In the genomic region with DNA sequence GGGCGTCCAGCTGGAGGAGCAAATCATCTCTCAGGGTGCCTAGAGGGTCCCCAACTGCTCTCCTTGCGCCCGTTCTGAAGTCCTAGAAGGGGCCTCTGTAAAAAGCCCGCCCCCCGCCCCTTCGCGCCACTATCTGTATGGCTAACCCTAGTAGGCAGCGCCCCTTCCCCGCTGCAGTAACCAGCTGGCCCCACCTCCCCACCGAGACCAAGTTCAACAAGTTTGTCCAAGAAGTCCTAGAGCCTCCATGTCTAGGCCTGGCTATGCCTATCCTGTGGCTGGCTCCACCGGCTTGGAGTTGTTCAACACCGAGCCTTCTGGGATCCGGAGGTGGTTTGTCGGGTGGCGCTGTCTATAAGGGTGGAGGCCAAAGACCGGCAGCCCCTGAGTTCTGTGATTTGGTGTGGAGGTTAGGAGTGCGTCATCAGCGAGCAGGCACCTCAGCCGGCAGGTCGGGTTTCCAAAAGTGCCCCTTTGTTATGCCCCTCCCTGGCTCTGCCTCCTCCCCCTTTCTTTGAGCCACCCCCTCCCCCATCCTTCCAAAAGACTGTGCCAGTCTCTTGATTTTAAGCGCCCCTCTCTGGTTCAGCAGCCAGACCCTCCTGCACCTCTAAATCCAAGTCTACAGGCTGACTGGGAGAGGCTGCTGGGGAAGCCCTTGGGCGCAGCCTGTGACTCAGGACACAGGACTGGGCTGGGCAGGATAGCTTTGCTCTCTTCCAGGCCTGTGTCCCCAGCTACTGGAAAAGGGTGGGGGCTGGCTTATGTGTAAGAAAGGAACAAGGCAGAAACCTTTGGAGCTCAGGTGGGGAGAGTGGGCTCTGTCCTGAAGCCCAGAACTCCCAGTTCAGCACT, we compare ENCODE assay signal across 8 mouse cellular contexts. TPM values are rescaled to one million over a fixed set of nuclear protein-coding genes. Genes with fewer than 3 reads are reported as not detected.
DNase-seq lines count a peak whose midpoint lies in the region; ATAC-seq and TF ChIP-seq lines count a peak whose summit lies in the region.

No protein-coding gene starts in this region.

- H3K36me3 ChIP-seq in heart, embryonic 10.5 days = peaks cover 16% of the 10 kb centered on the region
- peaks cover 4% of the 10 kb centered on the region; the same call in 1 of the 2 replicates for H3K36me3 ChIP-seq in limb, embryonic 11.5 days (ENCODE audit: control insufficient read depth, insufficient read depth, low read length)
- H3K36me3 ChIP-seq in myocyte (ENCODE audit: control insufficient read depth, insufficient read depth) = peaks cover 5% of the 10 kb centered on the region

- TF ChIP-seq POLR2A in myocyte (IDR thresholded peaks at IDR 0.05; ENCODE audit: insufficient read length, low read depth) = peak; percentile 26

- peak; percentile 80 for ATAC-seq in limb, embryonic 11.5 days (ENCODE audit: insufficient number of reproducible peaks, low FRiP score, low TSS enrichment, low read depth)

- H3K27me3 ChIP-seq in heart, embryonic 10.5 days (ENCODE audit: insufficient read depth, poor library complexity, severe bottlenecking) = peaks cover 47% of the 10 kb centered on the region
- H3K27me3 ChIP-seq in limb, embryonic 11.5 days (ENCODE audit: control insufficient read depth, insufficient read depth, low read length) = peaks cover 10% of the 10 kb centered on the region
- no peaks in the 10 kb centered on the region for H3K27me3 ChIP-seq in myocyte (ENCODE audit: control insufficient read depth, insufficient read depth, insufficient read length)

- DNase-seq in heart, embryonic 10.5 days (ENCODE audit: low spot score) = peak; percentile 87
- no peak for DNase-seq in heart, postnatal 25 days (ENCODE audit: low spot score)
- DNase-seq in MEL-GATA-1-ER (ENCODE audit: extremely low read depth, low read depth) = peak; percentile 46
- peak; percentile 79 for DNase-seq in embryo, embryonic 11 days
- peak; percentile 23 to 52 for DNase-seq in heart, postnatal 36 days
- peak; percentile 80 for DNase-seq in limb, embryonic 11.5 days (ENCODE audit: low spot score)
- no peak for DNase-seq in c-Kit-positive CD71-positive TER-119-positive erythroid progenitor cells, embryonic 14.5 days (ENCODE audit: low spot score)

- intact Hi-C loops in heart, postnatal 25 days (cut with DNase I) = no loop called here
- intact Hi-C loops in heart, postnatal 36 days (cut with DNase I) = loop anchor here (5.0 kb wide), 1 partner anchor 140 kb away; a partner anchor contains a TSS

- peak overlapping the region; percentile 85 for H3K27ac ChIP-seq in heart, embryonic 10.5 days
- peak overlapping the region; percentile 69 for H3K27ac ChIP-seq in limb, embryonic 11.5 days (replicated peaks; ENCODE audit: low read depth, low read length)

- peak overlapping the region; percentile 72 for H3K9ac ChIP-seq in limb, embryonic 11.5 days (ENCODE audit: low read length)

- H3K4me3 ChIP-seq in heart, embryonic 10.5 days = peak overlapping the region; percentile 75
- H3K4me3 ChIP-seq in limb, embryonic 11.5 days (ENCODE audit: low read depth, low read length) = peak overlapping the region; percentile 67
- H3K4me3 ChIP-seq in myocyte = peak overlapping the region; percentile 89

- H3K4me2 ChIP-seq in limb, embryonic 11.5 days (ENCODE audit: low read depth, severe bottlenecking) = peak overlapping the region; percentile 95
- peak overlapping the region; percentile 90 for H3K4me2 ChIP-seq in myocyte (ENCODE audit: low read depth)

- H3ac ChIP-seq in myocyte (ENCODE audit: control insufficient read depth, insufficient read length) = peak overlapping the region; percentile 42

- no peaks in the 10 kb centered on the region for H3K9me3 ChIP-seq in heart, embryonic 10.5 days
- no peaks in the 10 kb centered on the region for H3K9me3 ChIP-seq in limb, embryonic 11.5 days (ENCODE audit: control insufficient read depth, low read length)

- peaks cover 61% of the 10 kb centered on the region for H3K4me1 ChIP-seq in heart, embryonic 10.5 days
- peaks cover 27% of the 10 kb centered on the region for H3K4me1 ChIP-seq in limb, embryonic 11.5 days (ENCODE audit: control insufficient read depth, insufficient read depth, low read length)

- WGBS in heart, embryonic 10.5 days = under 1% methylated on average over 22 of the region's 22 CpGs
- 1% methylated on average over 22 of the region's 22 CpGs for WGBS in limb, embryonic 11.5 days

- peaks cover 15% of the 10 kb centered on the region for H3K79me2 ChIP-seq in myocyte (ENCODE audit: control insufficient read depth, insufficient read depth)

TF ChIP-seq in myocyte, 11 proteins besides CTCF, POLR2A, EP300 and RAD21:
- TF ChIP-seq SRF (IDR thresholded peaks at IDR 0.05; ENCODE audit: control insufficient read depth, insufficient read length, low read depth) (no peak), USF1 (IDR thresholded peaks at IDR 0.05; ENCODE audit: low read depth) (no peak), TCF3 (IDR thresholded peaks at IDR 0.05; ENCODE audit: insufficient read length, low read depth) (no peak), MYOD1 (IDR thresholded peaks at IDR 0.05; ENCODE audit: control insufficient read depth in 1 of 3, insufficient read length in 2 of 3, low read depth in 2 of 3) (no peak), REST (IDR thresholded peaks at IDR 0.05; ENCODE audit: insufficient read depth, insufficient read length) (no peak), TCF12 (IDR thresholded peaks at IDR 0.05; ENCODE audit: insufficient read depth, poor library complexity, severe bottlenecking) (no peak), CEBPB (IDR thresholded peaks at IDR 0.05; ENCODE audit: insufficient read depth, poor library complexity, severe bottlenecking) (no peak), E2F4 (IDR thresholded peaks at IDR 0.05; ENCODE audit: insufficient read depth) (no peak), MYOG (IDR thresholded peaks at IDR 0.05; ENCODE audit: control insufficient read depth in 1 of 3, insufficient read depth in 1 of 3, insufficient read length in 2 of 3, low read depth in 2 of 3) (no peak), POLR2AphosphoS2 (IDR thresholded peaks at IDR 0.05; ENCODE audit: insufficient read length, low read depth) (no peak), MAX (IDR thresholded peaks at IDR 0.05; ENCODE audit: low read depth) (no peak)

RNA-seq across cellular contexts. Expression of a gene that starts 1.6 kb away (rescaled TPM):
- polyA plus RNA-seq in heart, embryonic 10.5 days (2016; fragmentation: Nextera tagmentation; extraction: Ambion mirVana) = 26.0 and 27.4 TPM in 2 replicates
- 100 to 1,000 TPM; 133 to 138 TPM for total RNA-seq in heart, postnatal 25 days (2021)
- total RNA-seq in heart, postnatal 36 days (2021) = 100 to 1,000 TPM; 150 to 151 TPM
- 29.5 and 31.8 TPM in 2 replicates for polyA plus RNA-seq in limb, embryonic 11.5 days (2014; fragmentation: Nextera tagmentation; extraction: Ambion mirVana)
- 141 TPM for polyA plus RNA-seq in myocyte (2012; fragmentation: generic; extraction: Trizol)

RNA-seq across cellular contexts. Expression of a gene that starts 7.4 kb away (rescaled TPM):
- polyA plus RNA-seq in heart, embryonic 10.5 days (2016; fragmentation: Nextera tagmentation; extraction: Ambion mirVana) = 82.3 and 85.7 TPM in 2 replicates
- 10 to 100 TPM; 56.2 TPM for total RNA-seq in heart, postnatal 25 days (2021)
- total RNA-seq in heart, postnatal 36 days (2021) = 10 to 100 TPM; 57.1 to 60.9 TPM
- polyA plus RNA-seq in limb, embryonic 11.5 days (2014; fragmentation: Nextera tagmentation; extraction: Ambion mirVana) = 89.4 and 100 TPM in 2 replicates
- 60.4 TPM for polyA plus RNA-seq in myocyte (2012; fragmentation: generic; extraction: Trizol)

RNA-seq across cellular contexts. Expression of a gene that starts 20.6 kb away (rescaled TPM):
- 7.3 and 9.4 TPM in 2 replicates for polyA plus RNA-seq in heart, embryonic 10.5 days (2016; fragmentation: Nextera tagmentation; extraction: Ambion mirVana)
- 1 to 10 TPM; 2.9 to 3.1 TPM for total RNA-seq in heart, postnatal 25 days (2021)
- total RNA-seq in heart, postnatal 36 days (2021) = 1 to 10 TPM; 3.0 to 3.9 TPM
- polyA plus RNA-seq in limb, embryonic 11.5 days (2014; fragmentation: Nextera tagmentation; extraction: Ambion mirVana) = 16.3 and 18.5 TPM in 2 replicates
- polyA plus RNA-seq in myocyte (2012; fragmentation: generic; extraction: Trizol) = 2.0 TPM

RNA-seq across cellular contexts. Expression of a gene that starts 54.7 kb away (rescaled TPM):
- polyA plus RNA-seq in heart, embryonic 10.5 days (2016; fragmentation: Nextera tagmentation; extraction: Ambion mirVana) = 17.6 and 24.2 TPM in 2 replicates
- 10 to 100 TPM; 17.6 to 22.8 TPM for total RNA-seq in heart, postnatal 25 days (2021)
- total RNA-seq in heart, postnatal 36 days (2021) = 10 to 100 TPM; 18.0 to 19.5 TPM
- polyA plus RNA-seq in limb, embryonic 11.5 days (2014; fragmentation: Nextera tagmentation; extraction: Ambion mirVana) = 32.0 and 33.2 TPM in 2 replicates
- 16.9 TPM for polyA plus RNA-seq in myocyte (2012; fragmentation: generic; extraction: Trizol)

RNA-seq across cellular contexts. Expression of a gene that starts 54.7 kb away (rescaled TPM):
- polyA plus RNA-seq in heart, embryonic 10.5 days (2016; fragmentation: Nextera tagmentation; extraction: Ambion mirVana) = 1.9 and 4.5 TPM in 2 replicates
- 10 to 100 TPM; 13.8 to 15.9 TPM for total RNA-seq in heart, postnatal 25 days (2021)
- 10 to 100 TPM; 17.3 TPM for total RNA-seq in heart, postnatal 36 days (2021)
- 1.1 and 2.0 TPM in 2 replicates for polyA plus RNA-seq in limb, embryonic 11.5 days (2014; fragmentation: Nextera tagmentation; extraction: Ambion mirVana)
- 0.53 TPM for polyA plus RNA-seq in myocyte (2012; fragmentation: generic; extraction: Trizol)

Comparison
In these comparisons a context has a peak if more than half of its experiments do, and no peak if none do; other contexts are left out.
1. DNase-seq: peak in heart, embryonic 10.5 days (single experiment), MEL-GATA-1-ER (single experiment), embryo, embryonic 11 days (single experiment), heart, postnatal 36 days (2 of 2) and limb, embryonic 11.5 days (single experiment); none in heart, postnatal 25 days (single experiment) and c-Kit-positive CD71-positive TER-119-positive erythroid progenitor cells, embryonic 14.5 days (single experiment).
2. Peak in every context shown above with its lines, with median percentiles within 50 percentile points of each other: H3K4me3 ChIP-seq.